Mouse (Mus musculus) urinary bladder, postnatal 4 days (tissue): Measurements from ENCODE around the gene Tex9.
"Not testable (repeated sequence)": the region's sequence is repeated elsewhere in the genome, so short reads cannot be mapped to it uniquely, and the experiment has no call there.

Source experiments
- DNase-seq, 2 experiments: peaks; one replicate each; pipeline ENCODE4 v3.0.0; 2021 to 2022; ENCODE audit warnings: low spot score in 2 of 2

Tex9 gene

GRCm38 (mm10) chr9:72479276-72479675 lies 12.7 kb downstream of the Tex9 start:
- DNase-seq, result no peak

- no peak for DNase-seq
Observed at GRCm38 (mm10) chr9:72477306-72477705, 14.7 kb downstream of the Tex9 start.

- no peak for DNase-seq
Observed at GRCm38 (mm10) chr9:72475511-72475910, 16.5 kb downstream of the Tex9 start.

- DNase-seq, result no peak
Observed at GRCm38 (mm10) chr9:72469851-72470250, 22.2 kb downstream of the Tex9 start.

- DNase-seq, result no peak
Observed at GRCm38 (mm10) chr9:72468616-72469015, 23.4 kb downstream of the Tex9 start.

GRCm38 (mm10) chr9:72467551-72468407 lies 24.2 kb downstream of the Tex9 start:
- DNase-seq, result no peak

GRCm38 (mm10) chr9:72465754-72466181 lies 26.2 kb downstream of the Tex9 start:
- DNase-seq, result no peak

GRCm38 (mm10) chr9:72464806-72465205 lies 27.2 kb downstream of the Tex9 start:
- DNase-seq, result no peak

GRCm38 (mm10) chr9:72462427-72462826 lies 29.6 kb downstream of the Tex9 start:
- DNase-seq, result no peak

- no peak for DNase-seq
Observed at GRCm38 (mm10) chr9:72460767-72461166, 31.2 kb downstream of the Tex9 start.

GRCm38 (mm10) chr9:72459703-72460102 lies 32.3 kb downstream of the Tex9 start:
- no peak for DNase-seq

- DNase-seq, result peak; percentile 21 to 68
Observed at GRCm38 (mm10) chr9:72458233-72458632, 33.8 kb downstream of the Tex9 start.

GRCm38 (mm10) chr9:72456374-72456773 lies 35.6 kb downstream of the Tex9 start:
- no peak for DNase-seq

- DNase-seq, result not testable (repeated sequence)
Observed at GRCm38 (mm10) chr9:72454281-72454680, 37.7 kb downstream of the Tex9 start.

- DNase-seq, result no peak
Observed at GRCm38 (mm10) chr9:72451111-72451510, 40.9 kb downstream of the Tex9 start.

- DNase-seq, result no peak
Observed at GRCm38 (mm10) chr9:72450363-72450762, 41.6 kb downstream of the Tex9 start.

- DNase-seq, result no peak
Observed at GRCm38 (mm10) chr9:72449841-72450240, 42.2 kb downstream of the Tex9 start.

- DNase-seq, result no peak
Observed at GRCm38 (mm10) chr9:72449367-72449766, 42.6 kb downstream of the Tex9 start.

GRCm38 (mm10) chr9:72448026-72448425 lies 44.0 kb downstream of the Tex9 start:
- peak; percentile 25 to 77 for DNase-seq

- no peak for DNase-seq
Observed at GRCm38 (mm10) chr9:72441927-72442715, 49.9 kb downstream of the Tex9 start.

- no peak for DNase-seq
Observed at GRCm38 (mm10) chr9:72440948-72441926, 50.8 kb downstream of the Tex9 start.

- DNase-seq, result no peak
Observed at GRCm38 (mm10) chr9:72440358-72440757, 51.7 kb downstream of the Tex9 start.
